Mouse (Mus musculus) midbrain, embryonic 10.5 days (tissue): ENCODE results near the gene Mybpc2. TPM values are rescaled to one million over a fixed set of nuclear protein-coding genes. Genes with fewer than 3 reads are reported as not detected.

Experiments
- DNase-seq: peaks from one replicate; pipeline ENCODE4 v3.0.0-alpha.2; 2017; ENCODE audit warnings: low spot score
- H3K27ac ChIP-seq: fragments of 300-500 bp; sonication (generic); replicated peaks from 2 replicates; pipeline ENCODE4 v1.5.1; 2016; ENCODE audit warnings: mild to moderate bottlenecking
- H3K27me3 ChIP-seq: fragments of 300-500 bp; sonication (generic); 2 replicates; pipeline ENCODE4 v1.6.1; 2016; ENCODE audit warnings: low read depth, mild to moderate bottlenecking; ENCODE audit not compliant: poor library complexity, severe bottlenecking
- H3K36me3 ChIP-seq: fragments of 300-500 bp; sonication (generic); 2 replicates; pipeline ENCODE4 v1.6.1; 2016; ENCODE audit warnings: mild to moderate bottlenecking, moderate library complexity
- H3K4me1 ChIP-seq: fragments of 300-500 bp; sonication (generic); 2 replicates; pipeline ENCODE4 v1.6.1; 2016
- H3K4me3 ChIP-seq: fragments of 300-500 bp; sonication (generic); 2 replicates; pipeline ENCODE4 v1.5.1; 2016; ENCODE audit warnings: mild to moderate bottlenecking, moderate library complexity
- H3K9me3 ChIP-seq: fragments of 300-500 bp; sonication (generic); replicated peaks from 2 replicates; pipeline ENCODE4 v1.6.1; 2016; ENCODE audit warnings: mild to moderate bottlenecking
- WGBS: fragments of 180-500 bp; shearing (Covaris S2); methylation state at CpG from one replicate; pipeline ENCODE4 v1.1.7; 2016; 5-methylcytosine and 5-hydroxymethylcytosine counted together
- polyA plus RNA-seq: library from polyadenylated mRNA; unstranded; fragments of >200 nt; fragmentation: Nextera tagmentation; extraction: Ambion mirVana; gene quantifications from 2 replicates; pipeline ENCODE4 v1.2.1, GENCODE M21; 2016

Mybpc2 gene
- polyA plus RNA-seq, result 0.05 and 0.20 TPM in 2 replicates

- peaks cover 90% of the 10 kb centered on the region for H3K27me3 ChIP-seq
- peak within 1 kb of the TSS; percentile 49 for H3K27ac ChIP-seq
These were observed at the start of gene Mybpc2 for GRCm38 (mm10) chr7:44524502-44524901. Gene Mybpc2, minus strand, starts transcription at chr7:44524656.

DNA sequence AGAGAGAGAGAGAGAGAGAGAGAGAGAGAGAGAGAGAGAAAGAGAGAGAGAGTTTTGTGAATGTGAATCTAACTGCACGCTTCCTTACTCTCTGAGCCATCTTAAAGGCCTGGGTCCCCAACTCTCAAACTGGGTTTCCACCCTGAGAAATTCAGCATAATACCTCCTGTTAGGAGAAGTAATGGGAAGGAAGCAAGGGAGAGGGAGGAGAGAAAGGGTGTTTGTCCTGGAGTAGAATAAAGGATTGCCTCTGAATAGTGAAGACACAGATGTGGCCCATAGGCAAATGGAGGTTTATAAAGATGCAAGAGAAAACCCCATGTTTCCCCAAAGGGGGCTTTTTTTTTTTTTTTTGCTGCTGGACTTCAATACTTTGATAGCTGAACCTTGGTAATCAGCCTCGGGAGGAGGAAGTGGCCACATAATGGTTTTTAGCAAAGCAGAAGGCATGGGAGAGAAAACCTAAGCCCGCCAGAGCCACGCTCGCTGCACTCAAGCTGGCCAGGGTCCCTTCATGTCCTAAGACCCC is 48.6 kb upstream of the Mybpc2 start:
- peaks cover 15% of the 10 kb centered on the region for H3K4me1 ChIP-seq
- no peak overlapping the region for H3K4me3 ChIP-seq
- WGBS, result 80% methylated on average over 5 of the region's 5 CpGs
- DNase-seq, result no peak
- H3K36me3 ChIP-seq, result no peaks in the 10 kb centered on the region
- no peaks in the 10 kb centered on the region; the same call in 1 of the 2 replicates for H3K27me3 ChIP-seq
- no peaks in the 10 kb centered on the region for H3K9me3 ChIP-seq
- H3K27ac ChIP-seq, result no peak overlapping the region

More at GRCm38 (mm10) chr7:44524502-44524901, at the start of gene Mybpc2:
- no peaks in the 10 kb centered on the region for H3K9me3 ChIP-seq
- no peak for DNase-seq
- 33% methylated on average over 12 of the region's 12 CpGs for WGBS
- peaks cover 34% of the 10 kb centered on the region for H3K4me1 ChIP-seq
- peak within 1 kb of the TSS; percentile 9; the same call in 1 of the 2 replicates for H3K4me3 ChIP-seq
- no peaks in the 10 kb centered on the region for H3K36me3 ChIP-seq

GRCm38 (mm10) chr7:44572213-44572701 is 47.8 kb upstream of the Mybpc2 start, which contains the start of gene Napsa:
Gene Napsa, plus strand, starts transcription at chr7:44572380.
- Histone ChIP-seq H3K4me1 (peaks cover 15% of the 10 kb centered on the region), H3K9me3 (no peaks in the 10 kb centered on the region), H3K36me3 (no peaks in the 10 kb centered on the region), H3K4me3 (no peak within 1 kb of the TSS), H3K27me3 (no peaks in the 10 kb centered on the region; the same call in 1 of the 2 replicates), H3K27ac (no peak within 1 kb of the TSS)
- DNase-seq, result no peak
- whole genome bisulfite sequencing, result 27% methylated on average over 7 of the region's 7 CpGs

GRCm38 (mm10) chr7:44571811-44572210 is 47.4 kb upstream of the Mybpc2 start:
- no peak for DNase-seq
- Histone ChIP-seq H3K9me3 (no peaks in the 10 kb centered on the region), H3K27me3 (no peaks in the 10 kb centered on the region; the same call in 1 of the 2 replicates), H3K4me3 (no peak overlapping the region), H3K4me1 (peaks cover 15% of the 10 kb centered on the region), H3K27ac (no peak overlapping the region), H3K36me3 (no peaks in the 10 kb centered on the region)
- WGBS, result 46% methylated on average over 4 of the region's 4 CpGs

DNA sequence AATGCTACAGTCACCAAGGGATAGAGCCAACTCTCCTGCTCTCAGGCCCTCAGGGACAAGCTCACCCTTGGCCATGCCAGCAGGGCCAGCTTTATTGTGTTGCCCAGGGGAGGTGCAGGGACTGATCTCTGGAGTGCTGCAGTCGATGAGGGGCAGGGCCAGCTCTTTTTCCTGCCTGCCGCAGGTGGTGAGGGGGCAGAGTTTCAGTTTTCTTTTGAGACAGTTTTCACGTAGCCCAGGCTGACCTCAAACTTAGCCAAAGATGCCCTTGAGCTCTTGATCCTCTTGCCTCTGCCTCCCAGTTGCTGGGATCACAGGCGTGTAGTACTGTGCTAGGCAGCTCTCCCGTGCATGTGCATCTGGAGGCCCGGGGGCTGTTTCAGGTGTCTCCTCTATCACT is 46.5 kb upstream of the Mybpc2 start:
- DNase-seq, result no peak
- WGBS, result 88% methylated on average over 6 of the region's 6 CpGs
- Histone ChIP-seq H3K4me1 (peaks cover 15% of the 10 kb centered on the region), H3K27me3 (no peaks in the 10 kb centered on the region; the same call in 1 of the 2 replicates), H3K9me3 (no peaks in the 10 kb centered on the region), H3K27ac (no peak overlapping the region), H3K4me3 (no peak overlapping the region), H3K36me3 (no peaks in the 10 kb centered on the region)

DNA sequence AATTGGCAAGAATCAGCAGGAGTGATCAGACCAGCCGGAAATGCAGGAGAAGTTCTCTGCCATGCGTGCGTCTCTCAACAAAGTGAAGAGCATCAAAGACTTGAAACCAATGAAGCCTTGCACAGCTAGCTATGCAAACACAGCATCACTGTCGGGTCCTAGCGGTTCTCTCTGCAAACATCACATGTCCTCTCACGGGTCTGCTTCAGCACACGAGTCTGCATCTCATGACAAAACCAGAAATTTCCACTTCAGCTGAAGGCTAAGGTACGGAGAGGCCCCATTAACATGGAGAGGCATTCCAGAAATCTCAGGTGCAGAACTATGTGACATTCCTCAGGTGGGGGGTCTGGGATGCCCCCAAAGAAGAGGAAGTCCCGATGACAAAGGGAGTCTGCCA is 44.3 kb upstream of the Mybpc2 start:
- no peaks in the 10 kb centered on the region for H3K36me3 ChIP-seq
- no peak for DNase-seq
- peaks cover 15% of the 10 kb centered on the region for H3K4me1 ChIP-seq
- H3K27ac ChIP-seq, result no peak overlapping the region
- no peak overlapping the region for H3K4me3 ChIP-seq
- no peaks in the 10 kb centered on the region; the same call in 1 of the 2 replicates for H3K27me3 ChIP-seq
- 77% methylated on average over 9 of the region's 9 CpGs for WGBS
- H3K9me3 ChIP-seq, result no peaks in the 10 kb centered on the region

- DNase-seq, result no peak
- Histone ChIP-seq H3K36me3 (no peaks in the 10 kb centered on the region), H3K27me3 (no peaks in the 10 kb centered on the region), H3K4me3 (no peak overlapping the region), H3K4me1 (no peaks in the 10 kb centered on the region), H3K9me3 (no peaks in the 10 kb centered on the region), H3K27ac (no peak overlapping the region)
- WGBS, result 82% methylated on average over 6 of the region's 6 CpGs
These were observed 41.0 kb upstream of the Mybpc2 start for GRCm38 (mm10) chr7:44565414-44565813.

DNA sequence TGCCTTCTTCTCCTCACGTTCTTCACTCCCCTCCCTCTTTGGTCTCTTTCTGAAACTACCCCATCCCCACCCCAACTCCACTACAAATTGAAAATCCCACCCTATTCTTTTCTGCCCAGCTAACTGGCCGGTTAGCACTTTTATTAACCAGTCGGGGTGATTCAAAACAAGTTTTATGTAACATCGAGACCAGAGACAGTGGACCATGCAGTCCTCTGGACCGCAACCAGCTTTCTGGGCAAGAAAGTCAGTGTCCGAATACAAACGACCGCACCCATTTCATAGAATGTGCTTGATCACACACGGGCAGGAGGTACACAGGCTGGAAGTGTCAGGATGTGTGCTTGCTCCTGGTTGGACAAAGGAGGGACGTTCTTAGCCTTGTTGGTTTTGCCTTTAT is 40.0 kb upstream of the Mybpc2 start:
- no peak overlapping the region for H3K27ac ChIP-seq
- no peak for DNase-seq
- no peaks in the 10 kb centered on the region for H3K4me1 ChIP-seq
- no peak overlapping the region for H3K4me3 ChIP-seq
- H3K36me3 ChIP-seq, result no peaks in the 10 kb centered on the region
- no peaks in the 10 kb centered on the region for H3K27me3 ChIP-seq
- no peaks in the 10 kb centered on the region for H3K9me3 ChIP-seq
- WGBS, result 85% methylated on average over 10 of the region's 10 CpGs

DNA sequence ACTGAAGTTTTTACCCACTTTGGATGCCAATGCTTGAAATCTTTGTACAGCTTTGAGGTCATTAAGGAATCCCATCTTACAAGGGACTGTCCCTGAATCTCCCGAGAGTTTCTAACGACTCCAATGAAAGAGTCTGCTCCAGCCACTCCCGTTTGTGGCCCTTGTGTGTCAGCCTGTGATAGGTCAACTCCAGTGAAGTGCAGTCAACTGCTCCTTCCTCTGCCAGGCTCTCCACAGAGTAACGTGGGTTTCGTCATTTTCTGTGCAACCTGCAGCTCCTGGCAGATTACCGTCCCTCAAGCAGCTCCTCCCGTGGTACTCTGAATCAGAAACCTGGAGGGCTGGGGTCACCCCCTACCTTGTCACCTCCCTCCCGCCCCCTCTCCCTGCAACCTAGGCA is 38.8 kb upstream of the Mybpc2 start:
- DNase-seq, result no peak
- no peaks in the 10 kb centered on the region for H3K9me3 ChIP-seq
- no peak overlapping the region for H3K27ac ChIP-seq
- no peaks in the 10 kb centered on the region for H3K4me1 ChIP-seq
- no peaks in the 10 kb centered on the region for H3K27me3 ChIP-seq
- 53% methylated on average over 8 of the region's 8 CpGs for WGBS
- no peak overlapping the region for H3K4me3 ChIP-seq
- H3K36me3 ChIP-seq, result no peaks in the 10 kb centered on the region

- H3K4me3 ChIP-seq, result no peak overlapping the region
- no peaks in the 10 kb centered on the region for H3K4me1 ChIP-seq
- WGBS, result 55% methylated on average over 18 of the region's 18 CpGs
- no peaks in the 10 kb centered on the region for H3K9me3 ChIP-seq
- peak; percentile 68 for DNase-seq
- H3K27ac ChIP-seq, result no peak overlapping the region
- no peaks in the 10 kb centered on the region for H3K36me3 ChIP-seq
- no peaks in the 10 kb centered on the region for H3K27me3 ChIP-seq
These were observed 36.3 kb upstream of the Mybpc2 start for GRCm38 (mm10) chr7:44560435-44561400.

- 80% methylated on average over 2 of the region's 2 CpGs for WGBS
- no peak for DNase-seq
- no peaks in the 10 kb centered on the region for H3K27me3 ChIP-seq
- peaks cover under 1% of the 10 kb centered on the region; the same call in 1 of the 2 replicates for H3K36me3 ChIP-seq
- no peaks in the 10 kb centered on the region for H3K9me3 ChIP-seq
- no peak overlapping the region for H3K27ac ChIP-seq
- H3K4me1 ChIP-seq, result peaks cover 14% of the 10 kb centered on the region
- no peak overlapping the region for H3K4me3 ChIP-seq
These were observed 33.2 kb upstream of the Mybpc2 start for GRCm38 (mm10) chr7:44557629-44558028.

DNA sequence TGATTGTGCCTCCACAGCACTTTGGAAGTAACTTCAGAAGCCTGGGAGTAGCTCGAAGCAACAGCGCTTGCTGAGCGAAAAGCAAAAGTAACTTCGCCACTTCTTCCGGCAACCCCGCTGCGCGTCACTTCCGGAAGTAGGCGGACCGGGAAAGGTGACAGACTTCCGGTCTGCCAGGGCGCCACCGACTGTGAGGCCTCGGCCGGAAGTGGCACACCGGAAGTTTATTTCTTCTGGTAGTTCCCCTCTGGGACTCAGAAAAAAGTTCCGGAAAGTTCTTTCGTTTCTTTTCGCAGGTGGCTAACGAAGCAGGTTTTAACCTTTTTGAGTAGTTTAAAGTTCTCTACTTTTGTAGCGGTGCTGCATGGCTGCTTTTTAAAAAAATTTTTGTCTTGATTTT is 29.4 kb upstream of the Mybpc2 start, which contains the start of gene Nr1h2:
Gene Nr1h2 (minus strand): TSS at position 126 of the 400 bp plus-strand sequence.
- Histone ChIP-seq H3K27me3 (no peaks in the 10 kb centered on the region), H3K27ac (peak within 1 kb of the TSS; percentile 89), H3K4me3 (peak within 1 kb of the TSS; percentile 79), H3K9me3 (no peaks in the 10 kb centered on the region), H3K4me1 (peaks cover 21% of the 10 kb centered on the region), H3K36me3 (peaks cover 34% of the 10 kb centered on the region)
- DNase-seq, result peak; percentile 96
- under 1% methylated on average over 22 of the region's 22 CpGs for WGBS
